In the genomic region with DNA sequence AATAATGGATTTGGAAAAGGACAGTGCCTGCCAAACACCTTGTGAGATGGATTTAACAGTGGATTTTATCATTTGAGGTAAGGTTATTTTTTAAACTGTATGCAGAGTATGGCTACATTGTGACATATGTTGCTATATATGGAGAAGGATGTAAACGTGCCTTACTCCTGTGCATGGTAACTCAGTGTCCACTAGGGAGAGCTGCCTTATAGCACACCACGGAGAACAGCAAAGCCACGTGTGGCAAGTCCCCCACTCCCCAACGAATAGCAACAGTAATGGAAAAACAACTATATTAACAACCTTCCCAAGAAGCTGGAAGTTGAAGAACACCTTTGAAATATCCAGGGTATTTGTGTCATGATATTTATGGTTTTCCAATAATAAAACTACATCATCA, we compare ENCODE assay signal across 9 mouse cellular contexts.
DNase-seq lines count a peak whose midpoint lies in the region; ATAC-seq lines count a peak whose summit lies in the region.
"Had no signal": no experiment of that assay in that cellular context is flagged by ENCODE, and none has a peak within 500 bp of the region (broad histone marks: within the 10 kb centered on the region; RNA-seq: fewer than 3 reads in every experiment).

No protein-coding gene starts in this region.

- H3K4me1 ChIP-seq in neural tube, embryonic 11.5 days (ENCODE audit: control insufficient read depth, insufficient read depth, low read length) = 0 out of 2 replicates have a peak, but pooled peaks cover 3% of the 10 kb centered on the region
- H3K4me1 ChIP-seq in forebrain, embryonic 15.5 days = peaks cover 9% of the 10 kb centered on the region

- ATAC-seq in neural tube, embryonic 11.5 days (ENCODE audit: insufficient read depth, low FRiP score, low TSS enrichment) = peak; percentile 87
- peak; percentile 57; the same call in 1 of the 2 replicates for ATAC-seq in forebrain, embryonic 15.5 days (replicated peaks)

- intact Hi-C loops in heart, postnatal 14 days (cut with DNase I) = loop anchor here (5.0 to 10.0 kb wide), 2 partner anchors 580 to 1438 kb away; a partner anchor contains a TSS

- DNase-seq in neural tube, embryonic 11.5 days (ENCODE audit: low spot score) = peak; percentile 15
- DNase-seq in neural tube, embryonic 10.5 days (ENCODE audit: extremely low spot score, low spot score) = no peak
- DNase-seq in lung, postnatal 25 days (ENCODE audit: low spot score) = peak; percentile 2
- no peak for DNase-seq in natural killer cell, adult 2 months (ENCODE audit: low spot score in 2 of 2)
- no peak for DNase-seq in thymus, postnatal 10 days (ENCODE audit: low spot score in 2 of 2)
- DNase-seq in heart, postnatal 14 days = no peak
- DNase-seq: heart, postnatal 4 days had no signal

- H3K9me3 ChIP-seq in neural tube, embryonic 11.5 days (ENCODE audit: control insufficient read depth, low read length) = no peaks in the 10 kb centered on the region
- no peaks in the 10 kb centered on the region for H3K9me3 ChIP-seq in forebrain, embryonic 15.5 days
- H3K9me3 ChIP-seq: embryonic facial prominence, embryonic 13.5 days had no signal

- no peak overlapping the region for H3K27ac ChIP-seq in neural tube, embryonic 11.5 days (ENCODE audit: low read depth, low read length)
- no peak overlapping the region for H3K27ac ChIP-seq in forebrain, embryonic 15.5 days (replicated peaks)
- H3K27ac ChIP-seq: embryonic facial prominence, embryonic 13.5 days had no signal

- no peak overlapping the region for H3K4me2 ChIP-seq in neural tube, embryonic 11.5 days (ENCODE audit: low read depth)
- no peak overlapping the region for H3K4me2 ChIP-seq in forebrain, embryonic 15.5 days (replicated peaks)
- H3K4me2 ChIP-seq: embryonic facial prominence, embryonic 13.5 days had no signal

- no peak overlapping the region for H3K9ac ChIP-seq in neural tube, embryonic 11.5 days (ENCODE audit: low read length)
- no peak overlapping the region for H3K9ac ChIP-seq in forebrain, embryonic 15.5 days (replicated peaks)
- H3K9ac ChIP-seq: embryonic facial prominence, embryonic 13.5 days had no signal

- no peak overlapping the region for H3K4me3 ChIP-seq in neural tube, embryonic 11.5 days (ENCODE audit: low read depth, low read length)
- H3K4me3 ChIP-seq in forebrain, embryonic 15.5 days = no peak overlapping the region
- H3K4me3 ChIP-seq: embryonic facial prominence, embryonic 13.5 days had no signal

- 31% methylated on average over 4 of the region's 4 CpGs for WGBS in neural tube, embryonic 11.5 days
- WGBS in forebrain, embryonic 15.5 days = 5% methylated on average over 4 of the region's 4 CpGs

- no peaks in the 10 kb centered on the region for H3K36me3 ChIP-seq in neural tube, embryonic 11.5 days (ENCODE audit: control insufficient read depth, insufficient read depth, low read length)
- no peaks in the 10 kb centered on the region for H3K36me3 ChIP-seq in forebrain, embryonic 15.5 days
- H3K36me3 ChIP-seq: embryonic facial prominence, embryonic 13.5 days had no signal

- no peaks in the 10 kb centered on the region for H3K27me3 ChIP-seq in neural tube, embryonic 11.5 days (ENCODE audit: control insufficient read depth, insufficient read depth, low read length)
- 0 out of 2 replicates have a peak, but pooled peaks cover 4% of the 10 kb centered on the region for H3K27me3 ChIP-seq in forebrain, embryonic 15.5 days
- H3K27me3 ChIP-seq: embryonic facial prominence, embryonic 13.5 days had no signal

Comparison
In these comparisons a context has a peak if more than half of its experiments do, and no peak if none do; other contexts are left out.
1. DNase-seq: peak in neural tube, embryonic 11.5 days (single experiment) and lung, postnatal 25 days (single experiment); none in neural tube, embryonic 10.5 days (single experiment), natural killer cell, adult 2 months (0 of 2), thymus, postnatal 10 days (0 of 2) and heart, postnatal 14 days (0 of 2).